Mouse (Mus musculus): ENCODE data around the gene Cat. TPM values are rescaled to one million over a fixed set of nuclear protein-coding genes. Genes with fewer than 3 reads are reported as not detected.

Cat gene
- polyA plus RNA-seq, 1 experiment from 2014 or later = 245 TPM

DNA sequence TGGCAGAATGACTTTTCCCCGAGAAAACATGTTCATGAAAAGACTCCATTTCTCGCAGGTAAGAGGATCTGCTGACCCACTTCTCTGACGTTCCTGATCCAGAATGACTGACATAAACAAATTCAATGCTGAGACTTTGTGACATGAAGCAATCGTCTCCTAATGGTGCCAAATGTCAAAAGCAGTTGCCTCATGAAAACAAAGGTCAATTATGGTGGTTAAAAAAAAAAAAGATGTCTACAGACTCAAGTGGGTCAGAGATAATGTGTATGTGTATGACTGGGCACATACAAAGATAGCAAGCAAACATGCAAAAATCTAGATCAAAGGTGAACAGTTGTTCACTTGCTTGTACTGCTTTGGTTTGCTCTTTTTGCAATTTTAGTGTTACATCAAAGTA is 8.9 kb upstream of the Cat start:
- TF ChIP-seq EP300 (IDR thresholded peaks at IDR 0.05; ENCODE audit: low read depth) (peak; percentile 87), CTCF (IDR thresholded peaks at IDR 0.05; ENCODE audit: low read depth) (no peak)
- Histone ChIP-seq H3K4me1 (ENCODE audit: insufficient read depth) (peaks cover 20% of the 10 kb centered on the region), H3K27ac (ENCODE audit: low read depth) (peak overlapping the region; percentile 87), H3K9ac (replicated peaks) (no peak overlapping the region), H3K4me3 (ENCODE audit: low read depth, low read length) (no peak overlapping the region), H3K36me3 (replicated peaks; ENCODE audit: insufficient read depth, low read length) (no peaks in the 10 kb centered on the region), H3K27me3 (ENCODE audit: insufficient read depth, low read length) (no peaks in the 10 kb centered on the region), H3K9me3 (ENCODE audit: low read length) (no peaks in the 10 kb centered on the region), H3K4me2 (ENCODE audit: low read depth, low read length) (no peak overlapping the region)
- ATAC-seq (peak; percentile 87), DNase-seq (no peak)
- WGBS (ENCODE audit: insufficient replicate concordance) = 48% methylated on average over 4 of the region's 4 CpGs

GRCm38 (mm10) chr2:103492526-103492925 is 7.6 kb upstream of the Cat start:
- TF ChIP-seq CTCF (IDR thresholded peaks at IDR 0.05; ENCODE audit: low read depth) = no peak
- TF ChIP-seq EP300 (IDR thresholded peaks at IDR 0.05; ENCODE audit: low read depth) = peak; percentile 40; the same call in 1 of the 2 replicates
- H3K4me1 ChIP-seq (ENCODE audit: insufficient read depth) = peaks cover 23% of the 10 kb centered on the region
- H3K27me3 ChIP-seq (ENCODE audit: insufficient read depth, low read length) = no peaks in the 10 kb centered on the region
- 51% methylated on average over 4 of the region's 4 CpGs for WGBS (ENCODE audit: insufficient replicate concordance)
- ATAC-seq (peak; percentile 39; the same call in 1 of the 2 replicates), DNase-seq (no peak)
- no peak overlapping the region for H3K4me3 ChIP-seq (ENCODE audit: low read depth, low read length)
- H3K9ac ChIP-seq (replicated peaks) = no peak overlapping the region
- no peaks in the 10 kb centered on the region for H3K36me3 ChIP-seq (replicated peaks; ENCODE audit: insufficient read depth, low read length)
- no peak overlapping the region for H3K4me2 ChIP-seq (ENCODE audit: low read depth, low read length)
- H3K9me3 ChIP-seq (ENCODE audit: low read length) = no peaks in the 10 kb centered on the region
- peak overlapping the region; percentile 87 for H3K27ac ChIP-seq (ENCODE audit: low read depth)

DNA sequence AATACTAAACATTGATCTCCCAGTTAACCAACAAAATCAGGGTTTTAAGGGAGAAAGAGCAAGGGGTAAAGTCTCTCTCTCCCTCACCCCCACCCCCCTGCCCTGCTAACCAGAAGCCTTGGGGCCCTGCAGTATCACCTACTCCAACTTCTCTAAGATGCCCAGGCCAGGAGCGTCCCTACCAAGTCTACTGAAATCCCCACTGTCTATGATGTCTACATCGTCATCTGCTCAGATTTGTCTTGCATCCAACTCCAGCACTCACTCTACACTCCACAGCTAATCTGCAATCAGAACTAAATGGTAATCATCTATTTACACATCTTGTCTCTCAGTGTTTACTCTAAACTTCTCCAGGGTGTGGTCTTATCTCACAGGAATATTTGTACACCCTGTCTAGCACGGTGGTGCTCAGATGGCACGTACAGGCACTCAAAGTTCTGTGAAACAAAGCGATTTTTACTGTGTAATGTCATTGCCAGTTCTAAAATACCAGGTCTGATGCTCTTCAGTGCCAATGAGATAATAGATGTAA is 907 bp downstream of the Cat start:
- H3K4me1 ChIP-seq (ENCODE audit: insufficient read depth) = peaks cover 32% of the 10 kb centered on the region
- no peaks in the 10 kb centered on the region for H3K9me3 ChIP-seq (ENCODE audit: low read length)
- no peak for DNase-seq
- TF ChIP-seq CTCF (IDR thresholded peaks at IDR 0.05; ENCODE audit: low read depth) (no peak), EP300 (IDR thresholded peaks at IDR 0.05; ENCODE audit: low read depth) (peak; percentile 43)
- peak overlapping the region; percentile 95 for H3K9ac ChIP-seq (replicated peaks)
- H3K4me3 ChIP-seq (ENCODE audit: low read depth, low read length) = peak overlapping the region; percentile 92
- ATAC-seq = peak; percentile 35
- H3K4me2 ChIP-seq (ENCODE audit: low read depth, low read length) = peak overlapping the region; percentile 75
- no peaks in the 10 kb centered on the region for H3K27me3 ChIP-seq (ENCODE audit: insufficient read depth, low read length)
- peaks cover 12% of the 10 kb centered on the region; the same call in 1 of the 2 replicates for H3K36me3 ChIP-seq (replicated peaks; ENCODE audit: insufficient read depth, low read length)
- H3K27ac ChIP-seq (ENCODE audit: low read depth) = peak overlapping the region; percentile 100
- WGBS (ENCODE audit: insufficient replicate concordance) = 11% methylated on average over 5 of the region's 5 CpGs

DNA sequence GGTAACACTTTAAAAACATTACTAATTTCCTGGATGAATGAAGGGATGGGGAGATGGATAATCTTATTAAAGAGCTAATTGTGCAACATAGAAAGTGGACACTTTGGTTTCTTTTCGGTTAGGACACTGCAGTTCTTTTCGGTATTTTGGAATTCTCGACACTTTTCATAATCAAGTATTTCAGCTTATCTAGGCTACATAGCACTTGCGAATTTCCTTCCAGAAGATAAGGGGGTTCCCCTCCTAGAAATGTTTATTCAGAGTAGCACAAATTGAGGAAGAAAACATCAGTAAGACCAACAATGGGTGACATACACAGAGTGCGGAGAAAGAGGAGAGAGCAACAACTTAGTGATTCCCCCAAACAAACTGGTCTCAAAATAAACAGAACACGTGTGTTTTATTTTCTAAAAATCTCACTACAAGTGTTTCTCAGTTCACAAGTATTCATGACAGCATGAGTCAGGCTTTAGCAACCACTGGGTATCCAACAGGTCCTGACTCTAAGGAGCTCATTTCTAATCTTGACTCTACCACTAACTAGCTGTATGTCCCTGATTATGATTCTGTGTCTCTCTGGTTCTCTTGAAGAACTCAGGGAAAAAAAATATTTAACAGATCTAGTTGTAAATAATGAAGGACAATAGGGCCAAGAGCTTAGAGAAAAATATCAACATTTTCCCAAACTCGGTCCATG is 1.5 kb downstream of the Cat start:
- H3K27ac ChIP-seq (ENCODE audit: low read depth) = peak overlapping the region; percentile 100
- WGBS (ENCODE audit: insufficient replicate concordance) = 24% methylated on average over 7 of the region's 7 CpGs
- H3K36me3 ChIP-seq (replicated peaks; ENCODE audit: insufficient read depth, low read length) = peaks cover 12% of the 10 kb centered on the region
- TF ChIP-seq EP300 (IDR thresholded peaks at IDR 0.05; ENCODE audit: low read depth) (peak; percentile 55; the same call in 1 of the 2 replicates), CTCF (IDR thresholded peaks at IDR 0.05; ENCODE audit: low read depth) (no peak)
- peak overlapping the region; percentile 92 for H3K4me3 ChIP-seq (ENCODE audit: low read depth, low read length)
- H3K9ac ChIP-seq (replicated peaks) = peak overlapping the region; percentile 95
- ATAC-seq = peak; percentile 20; the same call in 1 of the 2 replicates
- peak overlapping the region; percentile 75 for H3K4me2 ChIP-seq (ENCODE audit: low read depth, low read length)
- H3K27me3 ChIP-seq (ENCODE audit: insufficient read depth, low read length) = no peaks in the 10 kb centered on the region
- no peak for DNase-seq
- H3K4me1 ChIP-seq (ENCODE audit: insufficient read depth) = peaks cover 30% of the 10 kb centered on the region
- H3K9me3 ChIP-seq (ENCODE audit: low read length) = no peaks in the 10 kb centered on the region

DNA sequence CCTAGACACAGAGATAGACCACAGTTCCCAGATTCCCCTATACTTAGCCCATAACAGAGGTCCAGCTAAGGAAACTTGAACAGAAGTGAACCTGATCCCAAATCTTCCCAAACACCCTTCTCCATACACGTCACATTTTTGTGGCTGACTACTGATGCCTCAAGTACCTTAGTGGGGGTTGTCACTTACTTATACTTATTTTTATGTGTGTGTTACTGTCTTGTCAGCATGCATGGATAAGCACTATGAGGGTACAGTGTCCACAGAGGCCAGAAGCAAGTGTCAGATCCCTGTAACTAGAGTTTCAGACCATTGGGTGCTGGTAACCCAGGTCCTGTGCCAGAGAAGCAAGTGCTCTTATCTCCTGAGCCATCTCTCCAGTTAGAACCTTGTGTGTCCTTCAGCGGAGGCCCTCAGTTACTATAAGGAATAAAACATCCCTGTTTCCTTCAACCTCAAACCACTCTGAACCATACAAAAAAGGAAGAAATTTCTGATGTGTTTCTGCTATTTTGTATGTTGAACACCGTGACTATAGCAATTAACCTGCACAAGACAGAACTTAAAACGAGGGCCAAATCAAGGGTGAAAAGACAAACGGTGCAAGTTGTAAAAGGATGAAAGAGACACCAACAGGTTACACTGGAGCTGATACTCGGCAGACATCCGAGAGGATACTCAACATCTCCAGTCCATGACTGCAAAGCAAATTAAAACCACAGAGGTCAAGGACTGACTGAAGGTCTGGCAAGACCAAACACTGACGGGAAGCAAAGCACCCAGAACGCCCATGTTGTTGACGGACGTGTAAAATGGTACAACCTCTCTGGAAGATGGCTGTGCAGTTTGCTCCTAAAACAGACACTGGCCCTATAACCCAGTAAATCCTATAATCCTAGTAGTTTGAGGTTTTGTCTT is 3.4 kb downstream of the Cat start:
- 67% methylated on average over 11 of the region's 11 CpGs for WGBS (ENCODE audit: insufficient replicate concordance)
- no peaks in the 10 kb centered on the region for H3K9me3 ChIP-seq (ENCODE audit: low read length)
- DNase-seq = no peak
- peak overlapping the region; percentile 100 for H3K27ac ChIP-seq (ENCODE audit: low read depth)
- H3K36me3 ChIP-seq (replicated peaks; ENCODE audit: insufficient read depth, low read length) = peaks cover 18% of the 10 kb centered on the region
- no peak for TF ChIP-seq EP300 (IDR thresholded peaks at IDR 0.05; ENCODE audit: low read depth)
- TF ChIP-seq CTCF (IDR thresholded peaks at IDR 0.05; ENCODE audit: low read depth) = no peak
- H3K4me2 ChIP-seq (ENCODE audit: low read depth, low read length) = peak overlapping the region; percentile 75
- H3K4me3 ChIP-seq (ENCODE audit: low read depth, low read length) = peak overlapping the region; percentile 92
- no peaks in the 10 kb centered on the region for H3K27me3 ChIP-seq (ENCODE audit: insufficient read depth, low read length)
- peak overlapping the region; percentile 95 for H3K9ac ChIP-seq (replicated peaks)
- H3K4me1 ChIP-seq (ENCODE audit: insufficient read depth) = peaks cover 36% of the 10 kb centered on the region
- ATAC-seq = no peak

DNA sequence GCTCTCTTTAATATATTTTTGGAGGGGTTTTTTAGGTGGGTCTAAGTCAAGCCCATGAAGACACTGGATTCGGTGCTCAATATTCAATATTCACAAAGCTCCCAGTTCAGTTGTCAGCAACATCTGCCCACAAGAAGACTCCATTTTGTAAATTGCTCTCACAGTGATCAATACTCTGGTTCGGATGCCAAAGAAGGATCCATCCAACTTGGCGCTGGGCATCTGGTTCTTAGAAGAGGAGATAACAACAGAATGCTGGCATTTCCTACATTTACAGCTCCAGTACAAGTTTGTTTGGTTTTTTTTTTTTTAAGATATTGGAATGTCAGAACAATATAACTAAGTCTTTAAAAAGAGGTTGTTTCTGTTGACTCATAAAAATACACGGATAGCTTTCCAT is 4.1 kb downstream of the Cat start:
- no peak for ATAC-seq
- Histone ChIP-seq H3K36me3 (replicated peaks; ENCODE audit: insufficient read depth, low read length) (peaks cover 20% of the 10 kb centered on the region), H3K4me3 (ENCODE audit: low read depth, low read length) (peak overlapping the region; percentile 92; the same call in 1 of the 2 replicates), H3K27me3 (ENCODE audit: insufficient read depth, low read length) (no peaks in the 10 kb centered on the region), H3K4me1 (ENCODE audit: insufficient read depth) (peaks cover 36% of the 10 kb centered on the region), H3K9me3 (ENCODE audit: low read length) (no peaks in the 10 kb centered on the region), H3K9ac (replicated peaks) (peak overlapping the region; percentile 59), H3K4me2 (ENCODE audit: low read depth, low read length) (peak overlapping the region; percentile 75), H3K27ac (ENCODE audit: low read depth) (peak overlapping the region; percentile 100)
- no peak for TF ChIP-seq EP300 (IDR thresholded peaks at IDR 0.05; ENCODE audit: low read depth)
- TF ChIP-seq CTCF (IDR thresholded peaks at IDR 0.05; ENCODE audit: low read depth) = no peak
- WGBS (ENCODE audit: insufficient replicate concordance) = 68% methylated on average over 4 of the region's 4 CpGs
- no peak for DNase-seq
